Mouse (Mus musculus): ENCODE results near the gene Chat. TPM values are rescaled to one million over a fixed set of nuclear protein-coding genes. Genes with fewer than 3 reads are reported as not detected.
A peak's percentile ranks its signal among the peaks of the same experiment; 100 is the strongest.
"Not testable (repeated sequence)": the region's sequence is repeated elsewhere in the genome, so short reads cannot be mapped to it uniquely, and the experiment has no call there.

The Chat gene
- polyA plus RNA-seq, 1 experiment from 2014 or later: 1.1 TPM

- no peak overlapping the region for H3K27ac ChIP-seq
- no peak for DNase-seq (ENCODE audit: low spot score)
- H3K4me3 ChIP-seq: no peak overlapping the region
- H3K27me3 ChIP-seq (ENCODE audit: insufficient read depth, poor library complexity, severe bottlenecking): peaks cover 2% of the 10 kb centered on the region; the same call in 1 of the 2 replicates
- H3K9me3 ChIP-seq: no peaks in the 10 kb centered on the region
- WGBS: 46% methylated on average over 3 of the region's 3 CpGs
- H3K36me3 ChIP-seq: no peaks in the 10 kb centered on the region
- H3K4me1 ChIP-seq (replicated peaks): peaks cover 21% of the 10 kb centered on the region
These were observed 26.0 kb downstream of the Chat start for GRCm38 (mm10) chr14:32439744-32440143.

GRCm38 (mm10) chr14:32439316-32439715 lies 26.5 kb downstream of the Chat start:
- no peak overlapping the region for H3K27ac ChIP-seq
- no peaks in the 10 kb centered on the region for H3K36me3 ChIP-seq
- WGBS: 82% methylated on average over 5 of the region's 5 CpGs
- DNase-seq (ENCODE audit: low spot score): no peak
- no peak overlapping the region for H3K4me3 ChIP-seq
- H3K9me3 ChIP-seq: no peaks in the 10 kb centered on the region
- H3K27me3 ChIP-seq (ENCODE audit: insufficient read depth, poor library complexity, severe bottlenecking): no peaks in the 10 kb centered on the region
- peaks cover 21% of the 10 kb centered on the region for H3K4me1 ChIP-seq (replicated peaks)

GRCm38 (mm10) chr14:32437352-32437793 lies 28.4 kb downstream of the Chat start:
- H3K4me1 ChIP-seq (replicated peaks): peaks cover 21% of the 10 kb centered on the region
- no peaks in the 10 kb centered on the region for H3K27me3 ChIP-seq (ENCODE audit: insufficient read depth, poor library complexity, severe bottlenecking)
- H3K9me3 ChIP-seq: no peaks in the 10 kb centered on the region
- WGBS: 28% methylated on average over 5 of the region's 5 CpGs
- DNase-seq (ENCODE audit: low spot score): peak; percentile 47
- H3K36me3 ChIP-seq: no peaks in the 10 kb centered on the region
- no peak overlapping the region for H3K4me3 ChIP-seq
- peak overlapping the region; percentile 40; the same call in 1 of the 2 replicates for H3K27ac ChIP-seq

DNA sequence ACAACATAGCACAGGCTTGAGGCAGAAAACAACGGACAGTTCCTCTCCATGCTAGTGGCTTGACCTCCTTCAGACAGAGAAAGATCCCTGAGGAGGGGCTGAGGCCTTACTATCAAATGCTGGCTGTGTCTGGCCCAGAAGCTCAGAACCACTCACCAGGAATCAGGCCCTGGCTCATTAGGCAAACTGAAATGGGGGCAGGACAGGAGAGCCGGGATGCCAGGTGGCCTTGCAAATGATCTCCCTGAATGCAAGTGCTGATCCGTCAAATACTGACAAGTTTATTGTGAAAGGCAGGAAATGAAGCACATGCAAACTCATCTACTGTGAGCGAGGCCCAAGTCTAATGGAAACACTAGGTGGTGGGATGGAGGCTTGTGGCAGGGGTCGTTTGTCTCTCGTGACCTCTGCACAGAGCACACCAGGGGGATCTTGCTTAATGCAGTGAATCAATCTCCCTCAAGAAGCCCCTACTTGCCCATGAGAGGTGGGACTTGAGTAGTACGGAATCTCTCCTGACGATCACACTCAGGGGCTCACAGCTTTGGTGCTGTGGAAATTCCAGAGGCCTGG lies 36.7 kb downstream of the Chat start:
- no peak overlapping the region for H3K4me3 ChIP-seq
- no peaks in the 10 kb centered on the region for H3K36me3 ChIP-seq
- peak; percentile 42 for DNase-seq (ENCODE audit: low spot score)
- no peaks in the 10 kb centered on the region for H3K9me3 ChIP-seq
- peaks cover 16% of the 10 kb centered on the region for H3K27me3 ChIP-seq (ENCODE audit: insufficient read depth, poor library complexity, severe bottlenecking)
- H3K4me1 ChIP-seq (replicated peaks): peaks cover 22% of the 10 kb centered on the region
- 26% methylated on average over 8 of the region's 8 CpGs for WGBS
- peak overlapping the region; percentile 71 for H3K27ac ChIP-seq

DNA sequence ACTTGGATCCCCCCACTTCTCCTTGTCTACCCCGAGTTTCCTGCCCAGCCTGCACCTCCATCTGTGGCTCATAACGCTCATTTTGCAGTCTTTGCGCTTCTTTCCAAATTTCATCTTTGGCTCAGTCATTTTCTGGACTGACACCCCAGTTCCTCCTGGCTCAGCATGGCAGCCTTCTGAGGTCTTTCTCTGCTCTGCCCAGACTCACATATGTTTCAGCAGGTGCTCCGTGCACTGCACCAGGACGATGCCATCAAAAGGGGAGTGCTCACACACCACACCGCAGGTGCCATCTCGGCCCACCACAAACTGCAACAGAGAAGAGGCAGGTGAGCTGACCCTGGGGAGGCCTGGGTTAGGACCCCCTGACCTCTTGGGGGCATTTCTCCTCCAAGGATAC lies 41.8 kb downstream of the Chat start:
- Histone ChIP-seq H3K36me3 (no peaks in the 10 kb centered on the region), H3K4me1 (replicated peaks) (peaks cover 15% of the 10 kb centered on the region), H3K9me3 (no peaks in the 10 kb centered on the region), H3K27ac (no peak overlapping the region), H3K4me3 (no peak overlapping the region), H3K27me3 (ENCODE audit: insufficient read depth, poor library complexity, severe bottlenecking) (peaks cover 16% of the 10 kb centered on the region; the same call in 1 of the 2 replicates)
- DNase-seq (ENCODE audit: low spot score): no peak
- WGBS: 94% methylated on average over 7 of the region's 7 CpGs

DNA sequence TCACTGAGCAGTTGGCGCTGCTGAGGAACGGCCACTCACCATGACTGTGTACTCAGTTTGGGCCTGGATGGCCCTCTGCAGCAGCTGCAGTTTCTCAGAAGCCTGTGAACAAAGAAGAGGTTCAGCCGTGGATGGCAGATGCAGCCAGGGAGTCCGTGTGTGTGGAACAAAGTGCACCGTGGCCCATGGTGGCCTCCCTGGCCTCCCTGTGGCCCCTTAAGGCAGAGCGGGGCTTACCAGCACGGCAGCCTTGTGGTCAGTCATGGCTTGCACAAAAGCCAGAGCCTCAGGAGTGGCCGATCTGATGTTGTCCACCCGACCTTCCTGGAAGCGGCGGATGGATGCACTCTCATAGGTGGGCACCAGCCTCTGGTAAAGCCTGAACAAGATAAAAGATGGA lies 47.0 kb downstream of the Chat start:
- Histone ChIP-seq H3K4me3 (no peak overlapping the region), H3K9me3 (peaks cover 13% of the 10 kb centered on the region; the same call in 1 of the 2 replicates), H3K27me3 (ENCODE audit: insufficient read depth, poor library complexity, severe bottlenecking) (no peaks in the 10 kb centered on the region), H3K36me3 (no peaks in the 10 kb centered on the region), H3K4me1 (replicated peaks) (no peaks in the 10 kb centered on the region), H3K27ac (no peak overlapping the region)
- 82% methylated on average over 11 of the region's 11 CpGs for WGBS
- DNase-seq (ENCODE audit: low spot score): no peak

DNA sequence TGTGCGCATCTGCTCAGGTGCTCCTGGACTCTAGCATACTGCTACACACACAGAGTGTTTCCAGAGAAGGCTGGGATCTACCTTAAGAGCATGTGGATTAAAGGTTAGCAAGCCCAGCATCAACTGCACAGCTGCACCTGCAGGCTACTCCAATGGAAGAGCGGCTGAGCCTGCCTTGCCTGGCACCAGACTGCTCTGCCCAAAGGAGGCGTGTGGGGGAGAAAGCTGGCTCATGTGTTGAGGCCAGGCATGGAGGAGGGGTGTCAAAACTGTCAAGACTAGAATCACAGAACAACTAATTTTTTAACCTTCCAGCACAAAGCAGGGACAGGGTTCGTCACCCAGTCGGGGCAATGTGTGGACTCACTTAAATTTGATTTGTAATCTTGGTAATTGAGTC lies 53.7 kb downstream of the Chat start:
- H3K27ac ChIP-seq: no peak overlapping the region
- no peak overlapping the region for H3K4me3 ChIP-seq
- DNase-seq (ENCODE audit: low spot score): no peak
- H3K27me3 ChIP-seq (ENCODE audit: insufficient read depth, poor library complexity, severe bottlenecking): no peaks in the 10 kb centered on the region
- H3K36me3 ChIP-seq: no peaks in the 10 kb centered on the region
- 81% methylated on average over 5 of the region's 5 CpGs for WGBS
- peaks cover 7% of the 10 kb centered on the region; the same call in 1 of the 2 replicates for H3K9me3 ChIP-seq
- H3K4me1 ChIP-seq (replicated peaks): no peaks in the 10 kb centered on the region

GRCm38 (mm10) chr14:32410084-32410483 lies 55.7 kb downstream of the Chat start:
- DNase-seq (ENCODE audit: low spot score): no peak
- no peaks in the 10 kb centered on the region for H3K27me3 ChIP-seq (ENCODE audit: insufficient read depth, poor library complexity, severe bottlenecking)
- H3K4me1 ChIP-seq (replicated peaks): peaks cover 4% of the 10 kb centered on the region; the same call in 1 of the 2 replicates
- 0 out of 2 replicates have a peak, but pooled peaks cover 4% of the 10 kb centered on the region for H3K9me3 ChIP-seq
- no peak overlapping the region for H3K4me3 ChIP-seq
- H3K36me3 ChIP-seq: no peaks in the 10 kb centered on the region
- WGBS: 83% methylated on average over 5 of the region's 5 CpGs
- H3K27ac ChIP-seq: no peak overlapping the region

- not testable (repeated sequence) for H3K4me1 ChIP-seq (replicated peaks); H3K4me3 ChIP-seq; H3K9me3 ChIP-seq; H3K27me3 ChIP-seq (ENCODE audit: insufficient read depth, poor library complexity, severe bottlenecking); H3K27ac ChIP-seq; DNase-seq (ENCODE audit: low spot score); H3K36me3 ChIP-seq
- WGBS: 69% methylated on average over 1 of the region's 1 CpGs
These were observed 60.4 kb downstream of the Chat start for GRCm38 (mm10) chr14:32405399-32405798.

DNA sequence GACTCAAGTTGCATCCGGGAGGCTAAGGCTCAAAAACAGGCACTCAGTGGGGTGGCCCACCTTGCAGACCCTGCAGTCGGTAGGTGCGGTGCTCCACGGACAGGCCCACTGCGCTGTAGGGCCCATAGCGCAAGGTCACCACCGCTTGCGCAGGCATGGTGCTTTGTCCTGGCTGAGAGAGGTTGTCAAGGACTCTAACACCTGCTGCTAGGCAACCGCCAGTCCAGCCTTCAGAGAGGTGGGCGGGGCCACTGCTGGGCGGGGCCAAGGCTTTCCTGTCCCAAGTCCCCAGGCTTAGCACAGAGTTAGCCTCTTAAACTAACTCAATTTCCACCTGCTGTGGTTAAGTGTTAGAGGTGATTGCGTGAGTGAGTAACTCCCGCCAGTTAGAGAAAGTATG lies 77.6 kb downstream of the Chat start, which contains the start of gene 1700024G13Rik:
Gene 1700024G13Rik, minus strand, starts transcription at position 196 of the 400 bp plus-strand sequence.
- Histone ChIP-seq H3K4me3 (peak within 1 kb of the TSS; percentile 23; the same call in 1 of the 2 replicates), H3K36me3 (no peaks in the 10 kb centered on the region), H3K4me1 (replicated peaks) (peaks cover 11% of the 10 kb centered on the region), H3K9me3 (no peaks in the 10 kb centered on the region), H3K27me3 (ENCODE audit: insufficient read depth, poor library complexity, severe bottlenecking) (0 out of 2 replicates have a peak, but pooled peaks cover 18% of the 10 kb centered on the region), H3K27ac (peak within 1 kb of the TSS; percentile 29)
- DNase-seq (ENCODE audit: low spot score): peak; percentile 83
- 3% methylated on average over 13 of the region's 13 CpGs for WGBS

- no peak for DNase-seq (ENCODE audit: low spot score)
- Histone ChIP-seq H3K4me1 (replicated peaks) (peaks cover 28% of the 10 kb centered on the region), H3K27ac (no peak overlapping the region), H3K27me3 (ENCODE audit: insufficient read depth, poor library complexity, severe bottlenecking) (peaks cover 35% of the 10 kb centered on the region), H3K9me3 (no peaks in the 10 kb centered on the region), H3K4me3 (no peak overlapping the region), H3K36me3 (no peaks in the 10 kb centered on the region)
- 62% methylated on average over 15 of the region's 15 CpGs for WGBS
These were observed 84.2 kb downstream of the Chat start for GRCm38 (mm10) chr14:32381619-32382018.

GRCm38 (mm10) chr14:32381066-32381465 lies 84.7 kb downstream of the Chat start:
- no peaks in the 10 kb centered on the region for H3K36me3 ChIP-seq
- peaks cover 28% of the 10 kb centered on the region for H3K4me1 ChIP-seq (replicated peaks)
- DNase-seq (ENCODE audit: low spot score): peak; percentile 8
- 36% methylated on average over 7 of the region's 7 CpGs for WGBS
- no peak overlapping the region for H3K4me3 ChIP-seq
- H3K9me3 ChIP-seq: no peaks in the 10 kb centered on the region
- no peak overlapping the region for H3K27ac ChIP-seq
- H3K27me3 ChIP-seq (ENCODE audit: insufficient read depth, poor library complexity, severe bottlenecking): peaks cover 35% of the 10 kb centered on the region

DNA sequence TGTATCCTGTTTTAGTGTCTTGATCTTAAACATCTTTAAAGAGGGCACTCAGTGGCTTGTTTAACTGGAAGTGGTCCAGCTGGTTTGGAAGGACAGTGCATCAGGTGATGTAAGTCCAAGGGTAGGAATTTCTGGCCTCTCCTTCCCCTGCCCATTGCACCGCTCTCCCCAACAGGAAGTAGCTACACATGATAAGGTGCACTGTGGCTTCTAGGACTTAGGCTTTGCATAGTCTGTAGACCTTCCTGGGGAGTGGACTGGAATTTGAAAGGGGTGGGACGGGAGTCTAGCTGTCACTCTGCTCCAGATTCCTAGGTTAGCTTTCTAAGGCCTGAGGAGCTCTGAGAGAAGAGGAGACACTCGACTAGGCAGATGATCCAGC lies 85.7 kb downstream of the Chat start:
- Histone ChIP-seq H3K27me3 (ENCODE audit: insufficient read depth, poor library complexity, severe bottlenecking) (peaks cover 30% of the 10 kb centered on the region), H3K27ac (no peak overlapping the region), H3K4me1 (replicated peaks) (peaks cover 28% of the 10 kb centered on the region), H3K36me3 (no peaks in the 10 kb centered on the region), H3K9me3 (no peaks in the 10 kb centered on the region), H3K4me3 (no peak overlapping the region; the same call in 1 of the 2 replicates)
- 43% methylated on average over 3 of the region's 3 CpGs for WGBS
- DNase-seq (ENCODE audit: low spot score): no peak
